Mouse (Mus musculus): ENCODE results near the gene Mrpl35.
A peak's percentile ranks its signal among the peaks of the same experiment; 100 is the strongest.
"Not testable (repeated sequence)": the region's sequence is repeated elsewhere in the genome, so short reads cannot be mapped to it uniquely, and the experiment has no call there.

Mrpl35 gene

DNA sequence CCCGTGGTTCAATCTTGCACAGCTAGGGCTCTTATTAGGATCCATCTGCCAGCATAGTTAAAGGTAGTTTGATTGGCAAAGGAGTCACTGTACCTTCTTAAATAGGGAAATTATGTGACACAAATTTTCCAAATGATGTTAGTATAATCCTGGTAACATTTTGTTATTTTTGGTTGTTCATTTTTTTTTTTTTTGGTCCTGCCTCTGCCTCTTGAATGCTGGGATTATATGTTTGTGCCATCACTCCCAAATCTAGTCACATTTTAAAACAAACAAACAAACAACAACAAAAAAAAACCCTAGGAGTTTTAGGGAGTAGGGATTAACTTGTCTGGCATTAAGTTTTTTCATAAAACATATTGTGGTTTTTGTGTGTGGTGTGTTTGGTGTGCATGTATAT, at the start of gene Mrpl35:
Gene Mrpl35, minus strand, starts transcription at position 101 of the 400 bp plus-strand sequence.
- no peak for ATAC-seq (ENCODE audit: low TSS enrichment)

DNA sequence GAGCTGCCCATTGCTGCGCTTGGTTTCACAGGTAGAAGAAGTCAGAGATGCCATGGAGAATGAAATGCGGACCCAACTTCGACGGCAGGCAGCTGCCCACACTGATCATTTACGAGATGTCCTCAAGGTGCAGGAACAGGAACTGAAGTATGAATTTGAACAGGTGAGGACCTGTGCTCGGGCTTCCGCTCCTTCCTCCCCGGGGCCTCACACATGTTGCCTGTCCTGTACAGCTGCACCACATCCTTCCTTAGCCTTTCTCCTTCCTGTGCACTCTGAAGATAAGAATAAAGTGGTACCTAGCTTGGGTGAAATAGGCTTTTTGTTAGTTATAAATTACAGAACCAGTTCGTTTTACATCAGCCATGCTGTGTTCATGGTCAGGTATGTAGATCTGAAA, 44.6 kb upstream of the Mrpl35 start:
- ATAC-seq (ENCODE audit: low TSS enrichment) = no peak

DNA sequence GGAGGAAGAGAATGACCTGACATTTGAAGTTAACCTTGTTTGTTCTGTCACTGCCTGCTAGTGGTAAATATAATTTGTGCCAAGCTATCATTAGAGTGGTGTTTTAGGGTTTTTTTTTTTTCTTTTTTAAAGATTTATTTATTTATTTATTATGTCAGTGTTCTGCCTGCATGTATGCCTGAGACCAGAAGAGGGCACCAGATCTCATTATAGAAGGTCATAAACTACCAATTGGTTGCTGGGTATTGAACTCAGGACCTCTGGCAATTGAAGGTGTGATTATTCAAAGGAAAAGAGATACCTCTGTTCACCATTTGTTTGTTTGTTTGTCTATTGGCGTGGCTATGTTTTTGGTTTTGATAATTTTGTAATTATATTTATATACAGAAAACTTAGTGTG, 42.0 kb upstream of the Mrpl35 start:
- no peak for ATAC-seq (ENCODE audit: low TSS enrichment)

DNA sequence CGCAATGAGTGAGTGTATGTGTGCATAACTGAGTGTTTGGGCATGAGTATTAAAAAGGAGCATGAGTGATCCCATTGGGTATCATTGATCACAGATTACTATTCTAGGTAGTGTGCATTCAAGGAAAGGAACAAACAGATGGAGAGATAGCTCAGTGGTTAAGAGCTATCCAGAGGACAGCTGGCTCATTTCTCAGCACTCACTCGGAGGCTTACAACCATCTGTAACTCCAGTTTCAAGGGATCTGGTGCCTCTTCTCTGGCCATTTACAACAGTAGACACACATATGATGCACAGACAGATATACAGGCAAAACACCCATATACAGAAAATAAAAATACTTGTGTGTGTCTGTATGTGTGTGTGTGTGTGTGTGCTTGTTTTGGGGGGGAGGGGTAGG, 41.0 kb upstream of the Mrpl35 start:
- no peak for ATAC-seq (ENCODE audit: low TSS enrichment)

DNA sequence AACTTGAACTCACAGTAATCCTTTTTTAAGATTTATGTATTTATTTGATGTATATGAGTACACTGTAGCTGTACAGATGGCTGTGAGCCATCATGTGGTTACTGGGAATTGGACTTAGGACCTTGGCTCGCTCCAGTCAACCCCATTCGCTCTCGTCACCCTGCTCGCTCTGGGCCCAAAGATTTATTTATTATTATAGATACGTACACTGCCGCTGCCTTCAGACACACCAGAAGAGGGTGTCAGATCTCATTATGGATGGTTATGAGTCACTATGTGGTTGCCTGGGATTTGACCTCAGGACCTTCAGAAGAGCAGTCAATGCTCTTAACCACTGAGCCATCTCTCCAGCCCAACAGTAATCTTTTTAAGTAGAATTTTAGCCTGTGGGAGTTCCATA, 20.1 kb upstream of the Mrpl35 start:
- not testable (repeated sequence) for ATAC-seq (ENCODE audit: low TSS enrichment)

DNA sequence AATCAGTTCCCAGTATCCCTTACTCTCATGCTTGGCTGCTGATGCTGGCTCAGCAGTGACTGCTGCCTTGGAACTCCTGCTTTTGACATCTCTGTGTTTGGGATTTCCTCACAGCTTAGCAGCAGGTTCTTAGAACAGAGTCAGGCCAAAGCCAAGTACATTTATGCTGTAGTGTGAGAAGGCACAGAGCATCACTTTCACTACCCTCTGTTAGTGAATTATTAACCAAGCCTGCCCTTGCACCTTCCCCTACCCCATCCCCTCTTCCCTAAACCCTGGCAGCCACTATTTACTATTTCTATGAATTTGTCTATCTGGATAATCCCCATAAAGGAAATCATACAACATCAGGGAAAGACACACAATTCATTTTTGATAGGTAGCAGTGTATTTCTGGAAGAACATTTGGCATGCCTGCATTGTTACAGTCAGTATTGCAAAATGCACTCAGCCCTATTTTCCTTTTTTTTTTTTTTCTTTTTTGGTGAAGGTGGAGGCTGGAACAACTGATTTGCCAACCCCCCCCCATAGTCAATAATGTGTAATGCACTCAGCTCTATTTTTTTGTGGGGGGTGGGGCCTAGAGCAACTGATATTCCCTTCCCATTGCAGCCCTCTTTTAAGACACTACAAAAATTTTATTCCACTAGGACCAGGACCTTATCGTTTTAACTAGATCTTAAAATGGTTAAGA, 14.0 kb upstream of the Mrpl35 start:
- no peak for ATAC-seq (ENCODE audit: low TSS enrichment)

DNA sequence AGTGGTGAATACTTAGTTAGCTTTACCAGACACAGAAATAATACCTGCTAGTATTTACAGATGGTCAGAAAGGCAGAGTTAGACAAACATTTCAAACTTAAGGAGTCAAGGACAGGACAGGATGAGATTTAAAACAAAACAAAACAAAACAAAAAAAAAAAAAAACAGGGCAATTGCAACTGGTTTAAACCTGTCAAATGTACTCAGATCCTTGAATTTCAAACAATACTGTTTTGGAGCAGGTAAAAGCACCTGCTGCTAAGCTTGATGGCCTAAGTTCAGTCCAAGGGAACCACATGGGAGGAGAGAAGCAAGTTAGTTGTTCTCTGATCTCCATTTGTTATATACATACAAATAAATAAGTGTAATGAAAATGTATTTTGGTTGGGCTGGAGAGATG, 13.0 kb upstream of the Mrpl35 start:
- no peak for ATAC-seq (ENCODE audit: low TSS enrichment)

DNA sequence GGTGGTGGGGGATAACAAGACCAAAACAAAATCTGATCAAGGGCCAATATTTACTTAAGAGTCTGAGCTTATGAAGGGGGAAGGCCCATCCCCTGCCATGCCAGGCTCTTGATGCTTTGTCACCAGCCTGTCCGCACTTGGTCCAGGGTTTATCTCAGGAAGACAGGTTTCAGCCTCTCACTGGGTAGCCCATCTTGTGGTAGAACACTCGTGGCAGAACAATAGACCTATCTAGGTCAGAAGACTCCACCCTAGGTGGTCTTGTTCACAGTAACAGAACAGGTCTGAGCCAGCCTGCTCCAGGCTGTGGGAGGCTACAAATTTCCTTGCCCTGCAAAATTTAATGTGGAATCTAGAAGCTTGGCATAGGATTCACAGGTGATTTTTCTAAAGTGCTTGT, 10.0 kb upstream of the Mrpl35 start:
- no peak for ATAC-seq (ENCODE audit: low TSS enrichment)

DNA sequence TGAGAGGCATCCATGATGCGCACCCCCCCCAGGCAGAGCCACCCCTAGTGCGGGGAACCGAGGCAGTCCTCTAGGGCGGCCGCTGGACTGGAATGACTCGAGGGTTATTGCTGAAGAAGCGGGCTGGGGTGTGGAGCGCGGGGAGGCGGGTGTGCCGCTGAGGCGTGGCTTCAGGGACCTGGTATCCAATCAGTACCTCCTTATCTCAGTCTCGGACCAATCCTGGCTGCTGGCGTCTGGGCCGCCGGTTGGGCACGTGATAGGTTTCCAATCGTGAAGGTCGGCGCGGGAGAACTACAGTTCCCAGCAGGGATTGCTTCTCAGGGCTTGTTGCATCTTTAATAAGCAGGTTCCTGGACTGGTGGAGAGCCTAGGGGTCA, 4.8 kb upstream of the Mrpl35 start:
- ATAC-seq (ENCODE audit: low TSS enrichment) = peak; percentile 96

DNA sequence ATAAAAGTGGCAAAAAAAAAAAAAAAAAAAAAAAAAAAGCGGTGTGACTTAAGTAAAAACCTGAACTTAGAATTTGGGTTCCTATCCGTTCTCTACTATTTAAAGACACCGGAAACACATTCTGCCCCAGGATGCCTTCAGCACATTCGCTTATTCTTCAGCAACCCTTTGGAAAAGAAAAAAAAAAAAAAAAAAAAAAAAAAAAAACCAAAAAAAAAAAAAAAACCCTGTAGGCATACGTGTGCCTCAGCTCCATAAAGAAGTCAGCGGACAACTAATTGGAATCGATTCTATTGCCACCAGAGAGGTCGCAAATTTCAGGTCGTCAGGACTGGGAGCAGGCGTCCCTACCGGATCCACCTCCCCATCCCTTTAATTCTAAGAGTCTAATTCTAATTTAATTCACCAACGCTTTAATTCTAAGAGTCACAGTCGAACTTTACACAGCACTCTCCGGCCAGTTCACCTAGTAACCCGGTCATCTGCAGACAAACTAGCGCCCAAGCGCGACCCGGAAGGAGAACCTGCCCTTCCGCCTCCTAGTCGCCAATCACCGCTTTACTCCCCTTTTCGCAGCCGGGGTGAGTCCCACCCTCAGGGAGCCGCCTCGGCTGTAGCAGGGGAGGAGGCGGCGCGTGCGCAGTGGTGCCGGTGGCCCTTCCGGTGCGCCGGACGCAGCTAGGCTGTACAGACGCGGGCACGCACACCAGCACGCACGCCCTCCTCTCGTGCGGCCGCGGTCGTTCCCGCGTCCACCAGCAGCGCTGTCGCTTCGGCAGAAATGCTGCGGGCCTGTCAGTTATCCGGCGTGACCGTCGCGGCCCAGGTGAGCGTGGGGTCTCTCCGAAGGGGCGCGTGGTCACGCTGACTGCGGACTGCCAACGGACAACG, 4.2 kb upstream of the Mrpl35 start, which contains the start of gene Immt:
Gene Immt, plus strand, starts transcription at position 642 of the 891 bp plus-strand sequence.
- ATAC-seq (ENCODE audit: low TSS enrichment) = peak; percentile 96

DNA sequence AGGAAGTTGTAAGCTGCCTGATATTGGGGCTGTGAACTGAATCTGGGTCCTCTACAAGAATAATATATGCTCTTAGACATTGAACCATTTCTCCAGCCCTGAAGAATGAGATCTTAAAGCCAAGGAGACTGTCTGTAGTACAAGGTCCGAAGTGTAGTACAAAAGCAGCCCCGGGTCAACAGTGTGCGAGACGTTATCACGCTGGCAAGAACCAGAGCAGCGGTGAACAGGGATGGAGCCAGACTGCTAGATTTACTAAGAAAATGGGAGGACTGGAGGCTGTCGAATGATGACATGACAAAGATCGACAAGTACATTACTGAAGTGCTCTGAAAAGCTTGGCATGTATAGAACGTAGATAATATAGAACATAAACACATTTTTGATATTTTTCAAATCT, 3.0 kb upstream of the Mrpl35 start:
- no peak for ATAC-seq (ENCODE audit: low TSS enrichment)

DNA sequence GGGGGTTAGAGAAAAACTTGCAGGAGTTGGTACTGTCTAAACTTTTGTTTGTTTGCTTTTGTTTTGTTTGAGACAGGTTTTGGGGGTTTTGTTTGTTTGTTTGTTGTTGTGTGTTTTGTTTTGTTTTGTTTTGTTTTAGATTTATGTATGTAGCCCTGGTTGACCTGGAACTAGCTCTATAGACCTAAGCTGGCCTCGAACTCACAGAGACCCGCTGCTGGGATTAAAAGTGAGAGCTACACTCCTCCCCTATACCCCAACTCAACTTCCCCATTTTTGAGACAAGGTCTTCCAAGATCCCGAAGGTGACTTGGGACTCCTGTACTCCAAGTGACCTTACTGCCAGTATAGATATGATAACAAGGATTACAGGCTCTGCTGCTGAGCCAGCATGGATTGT, 2.8 kb downstream of the Mrpl35 start:
- no peak for ATAC-seq (ENCODE audit: low TSS enrichment)

DNA sequence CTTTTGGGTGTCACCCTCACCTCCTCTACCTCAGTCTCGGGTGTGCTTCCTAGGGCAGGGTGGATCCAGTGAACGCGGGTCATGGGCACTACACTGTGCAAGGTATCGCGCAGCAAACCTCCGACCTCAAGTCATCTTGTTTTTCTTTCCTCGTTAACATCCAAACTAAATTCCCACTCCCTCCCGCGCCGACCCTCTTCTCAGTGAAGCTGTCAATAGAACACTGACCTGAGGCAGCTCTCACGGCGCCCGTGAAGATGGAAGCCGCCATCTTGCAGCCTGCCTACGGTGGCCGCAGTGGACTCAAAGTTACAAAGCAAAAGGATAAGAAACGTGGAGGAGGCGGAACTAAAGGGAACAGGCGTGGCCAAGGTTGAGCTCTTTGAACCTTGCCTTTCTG, 3.3 kb downstream of the Mrpl35 start:
- peak; percentile 97 for ATAC-seq (ENCODE audit: low TSS enrichment)

DNA sequence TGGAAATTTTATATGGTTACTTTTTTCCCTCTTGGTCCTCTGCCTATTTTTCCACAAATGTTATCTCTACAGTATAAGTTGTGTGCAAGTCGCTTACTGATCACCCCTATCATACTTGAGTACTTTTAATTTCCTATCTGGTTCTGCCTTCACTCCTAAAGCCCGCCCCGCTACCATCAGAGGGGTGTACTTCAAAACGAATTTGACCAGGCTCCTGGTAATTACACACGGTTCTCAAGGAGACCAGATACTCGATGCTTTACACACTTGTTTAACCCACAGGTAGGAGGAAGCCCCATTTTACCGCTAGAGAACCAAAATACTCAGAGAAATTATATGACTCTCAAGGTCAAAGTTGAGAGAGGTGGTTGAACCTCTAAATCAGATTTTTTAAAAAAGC, 3.7 kb downstream of the Mrpl35 start:
- ATAC-seq (ENCODE audit: low TSS enrichment) = peak; percentile 24

DNA sequence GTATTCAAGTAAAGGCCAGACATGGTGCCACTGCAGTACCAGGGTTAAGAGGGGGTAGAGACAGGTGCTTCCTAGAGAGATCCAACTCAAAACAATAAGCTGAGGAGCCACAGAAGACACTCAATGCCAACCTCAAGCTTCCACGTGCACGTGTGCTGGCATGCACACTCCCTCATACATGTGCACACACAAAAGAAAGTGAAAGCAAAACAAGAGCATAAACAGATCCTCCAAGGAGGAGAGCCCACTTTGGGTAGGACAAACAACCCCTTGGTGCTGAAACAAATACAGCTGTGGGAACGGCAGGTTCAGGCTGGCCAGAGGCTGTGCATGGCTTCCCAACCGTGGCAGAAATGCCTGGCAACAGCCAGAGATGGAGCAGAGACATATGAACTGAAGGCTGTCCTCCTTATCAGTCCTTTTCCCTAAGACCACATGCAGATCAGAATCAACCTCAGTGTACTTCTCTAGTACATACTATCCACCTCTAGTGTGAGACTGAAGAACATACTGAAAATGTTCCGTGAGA, 6.9 kb downstream of the Mrpl35 start:
- no peak for ATAC-seq (ENCODE audit: low TSS enrichment)

DNA sequence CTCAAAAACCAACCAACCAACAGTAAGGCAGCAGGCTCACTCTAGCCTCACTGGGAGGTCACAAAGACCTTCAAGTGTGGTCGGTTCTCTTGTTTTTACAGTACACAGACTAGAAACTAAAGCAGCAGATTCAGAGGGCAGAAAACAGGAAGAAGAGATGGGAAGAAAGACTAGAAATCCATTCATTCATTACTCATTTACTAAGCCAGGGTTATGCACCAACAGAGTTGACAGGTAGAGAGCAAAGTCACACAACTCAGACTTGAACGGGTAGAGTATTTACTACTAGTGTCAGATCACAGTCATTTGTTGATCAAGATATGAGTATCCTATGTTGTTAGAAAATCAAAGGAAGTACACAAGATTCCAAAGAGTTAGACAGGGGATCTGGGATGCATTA, 13.9 kb downstream of the Mrpl35 start:
- ATAC-seq (ENCODE audit: low TSS enrichment) = no peak

DNA sequence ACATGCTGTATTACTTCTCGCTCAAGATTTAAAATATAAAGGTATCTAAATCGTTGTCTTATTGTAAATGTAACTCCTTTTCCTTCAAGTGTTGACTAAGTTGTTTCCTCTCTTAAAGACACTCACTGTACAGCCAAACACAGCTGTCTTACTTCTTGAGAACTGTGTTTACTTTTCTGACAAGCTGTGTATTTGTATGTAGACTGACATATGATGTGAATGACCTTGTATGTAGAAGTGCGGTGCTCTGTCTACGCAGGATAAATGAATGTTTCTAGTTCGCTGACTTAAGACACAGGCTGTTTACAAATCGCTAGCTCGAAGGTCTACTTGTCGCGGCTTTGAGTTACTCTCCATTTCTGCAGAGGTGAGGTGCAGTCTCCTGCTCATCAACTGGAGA, 16.9 kb downstream of the Mrpl35 start:
- no peak for ATAC-seq (ENCODE audit: low TSS enrichment)

DNA sequence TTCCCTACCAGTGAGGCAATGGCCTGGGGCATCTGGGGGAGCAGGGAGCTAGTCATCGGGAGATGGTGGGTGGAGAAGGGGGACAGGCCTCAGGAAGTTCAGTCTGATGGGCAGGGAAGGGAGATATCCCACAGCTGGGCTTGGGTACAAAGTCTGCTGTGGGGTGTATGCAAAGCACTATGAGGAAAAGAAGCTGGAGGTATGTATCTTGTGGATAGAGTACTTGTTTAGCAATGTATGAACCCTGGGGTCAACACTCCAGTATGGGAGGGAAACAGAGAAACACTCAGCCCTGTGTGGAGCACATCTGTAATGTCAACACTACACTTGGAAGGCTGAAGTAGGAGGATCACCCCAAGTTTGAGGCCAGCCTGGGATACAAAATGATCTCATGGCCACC, 20.1 kb downstream of the Mrpl35 start:
- no peak for ATAC-seq (ENCODE audit: low TSS enrichment)

DNA sequence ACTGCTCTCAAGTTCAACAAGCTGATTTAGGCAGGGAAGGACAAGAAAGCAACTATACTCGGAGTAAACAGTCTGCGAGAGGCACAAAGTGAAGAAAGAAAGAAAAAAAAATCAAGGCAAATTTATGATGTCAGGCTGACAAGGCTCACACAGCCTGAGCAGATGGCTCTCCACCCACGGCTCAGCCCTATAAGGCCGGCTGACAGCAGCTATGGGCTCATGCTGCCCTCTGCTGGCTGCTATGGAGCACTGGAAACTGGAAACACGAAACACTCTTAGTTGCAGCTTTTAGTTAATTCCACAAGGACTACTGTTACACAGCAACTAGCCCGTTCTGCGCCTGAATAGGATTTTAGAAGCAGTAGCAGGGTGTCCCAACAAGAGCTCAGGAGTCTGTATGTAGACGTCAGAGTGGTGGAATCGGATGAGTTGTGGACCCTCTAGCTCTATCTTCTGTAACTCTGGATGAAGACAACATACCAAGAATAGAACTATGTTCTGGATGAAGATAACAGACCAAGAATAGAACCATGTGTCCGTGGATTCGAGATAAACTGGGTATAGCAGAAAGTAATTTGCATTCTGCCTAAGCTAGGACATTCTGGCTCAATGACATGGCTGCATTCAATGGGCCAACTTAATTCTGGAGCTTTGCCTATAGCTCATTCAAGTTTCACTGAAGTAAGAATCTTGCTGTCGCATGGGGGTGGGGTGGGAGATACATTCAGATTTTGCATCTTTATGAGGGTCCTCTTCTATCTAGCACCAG, 22.5 kb downstream of the Mrpl35 start:
- ATAC-seq (ENCODE audit: low TSS enrichment) = peak; percentile 62

DNA sequence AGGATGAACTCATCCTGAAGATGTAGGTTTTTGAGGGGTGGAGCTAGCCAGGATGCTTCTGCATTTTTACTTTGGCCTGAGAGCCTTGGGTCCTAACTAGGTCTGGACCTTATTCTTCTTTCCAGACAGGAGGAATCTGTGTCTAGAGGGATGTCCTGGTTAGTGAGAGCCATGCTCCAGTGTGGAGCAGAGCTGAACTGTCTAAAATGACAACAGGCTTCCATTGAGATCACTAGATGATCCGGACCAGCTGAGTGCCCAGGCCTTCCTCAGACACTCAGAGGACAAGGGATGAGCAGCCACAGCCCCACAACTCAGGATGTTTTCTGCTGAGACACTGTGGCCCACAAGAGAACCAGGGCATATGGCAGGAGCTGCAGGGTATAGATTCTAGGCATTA, 23.2 kb downstream of the Mrpl35 start:
- ATAC-seq (ENCODE audit: low TSS enrichment) = peak; percentile 6

DNA sequence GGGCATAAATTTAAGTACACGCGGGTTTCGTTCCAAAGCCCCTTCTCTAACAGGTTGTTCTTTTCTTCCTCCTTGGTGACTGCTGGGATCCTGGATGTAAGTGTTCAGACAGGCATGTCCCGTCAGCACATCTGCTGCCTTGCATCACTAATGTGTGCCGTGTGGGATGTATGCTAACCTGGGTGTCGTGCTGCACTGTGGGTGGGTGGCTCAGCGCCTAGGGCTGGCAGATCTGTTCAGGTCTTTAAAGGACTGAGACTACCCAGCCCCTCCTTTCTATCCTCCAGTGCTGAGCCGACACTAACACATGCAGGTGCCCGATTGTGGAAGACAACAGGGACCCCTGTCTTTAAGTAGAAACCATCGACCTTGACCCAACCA, 25.1 kb downstream of the Mrpl35 start:
- ATAC-seq (ENCODE audit: low TSS enrichment) = peak; percentile 68

DNA sequence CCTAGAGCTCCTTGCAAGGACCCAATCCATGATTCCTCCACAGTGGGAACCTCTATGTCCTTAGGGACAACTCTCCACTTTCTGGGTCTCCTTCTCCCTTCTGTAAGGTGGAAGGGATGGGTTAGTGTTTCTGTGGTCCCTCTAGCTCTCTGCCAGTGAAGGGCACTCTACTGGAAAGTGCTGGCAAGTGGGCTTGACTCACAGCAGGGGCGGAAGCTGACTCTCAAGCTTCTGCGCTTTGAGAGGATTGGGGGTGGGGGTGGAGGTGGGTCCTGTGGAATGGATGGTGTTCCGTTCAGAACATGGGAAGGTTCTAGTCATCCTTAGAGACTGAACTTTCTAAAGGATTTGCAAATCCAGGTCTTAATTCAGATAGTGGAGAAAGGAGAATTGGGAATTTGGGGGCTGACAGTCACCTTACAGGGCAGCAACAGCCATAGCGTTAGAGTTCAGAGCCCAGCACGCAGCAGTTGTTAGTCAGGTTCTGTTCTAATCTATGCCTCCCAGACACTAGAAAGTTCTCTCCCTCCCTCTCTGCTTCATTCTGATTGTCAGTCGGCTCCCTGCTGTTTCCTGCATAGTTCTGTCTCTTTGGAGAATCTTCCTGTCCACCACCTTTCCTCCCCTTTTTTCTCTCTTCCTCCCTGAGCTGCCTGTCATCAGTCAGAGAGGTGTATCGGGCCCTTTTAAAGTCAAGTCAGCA, 25.6 kb downstream of the Mrpl35 start:
- no peak for ATAC-seq (ENCODE audit: low TSS enrichment)
